Mouse (Mus musculus) urinary bladder, postnatal 14 days (tissue): Measurements from ENCODE around the gene Garnl3.
"Not testable (repeated sequence)": the region's sequence is repeated elsewhere in the genome, so short reads cannot be mapped to it uniquely, and the experiment has no call there.

Experiments used
- DNase-seq: peaks from one replicate; pipeline ENCODE4 v3.0.0; 2021; ENCODE audit warnings: low spot score

Garnl3 gene

GRCm38 (mm10) chr2:33154751-33155372 lies 23.4 kb upstream of the Garnl3 start:
- DNase-seq: peak; percentile 75

- no peak for DNase-seq
Observed at GRCm38 (mm10) chr2:33146994-33147393, 15.5 kb upstream of the Garnl3 start.

GRCm38 (mm10) chr2:33143292-33143691 lies 11.8 kb upstream of the Garnl3 start:
- no peak for DNase-seq

DNA sequence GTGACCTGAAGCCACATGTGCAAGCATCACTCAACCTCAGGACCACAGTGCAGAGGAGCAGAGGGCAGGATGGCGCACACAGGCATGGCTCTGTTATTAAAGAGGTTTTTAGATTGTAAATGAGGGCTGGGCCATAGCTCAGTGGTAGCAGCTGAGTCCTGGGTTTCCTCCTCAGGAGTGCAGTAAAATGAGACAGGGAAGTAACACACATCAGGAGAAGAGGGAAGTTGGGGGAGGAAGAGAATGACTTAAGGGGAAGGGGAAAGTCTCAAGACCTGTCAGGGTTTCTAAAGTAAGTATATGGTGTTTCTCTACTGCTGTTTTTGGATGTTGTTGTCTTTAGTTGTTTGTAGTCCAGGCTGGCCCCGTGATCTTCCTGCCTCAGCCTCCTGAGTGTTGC lies 7.0 kb upstream of the Garnl3 start:
- no peak for DNase-seq

DNA sequence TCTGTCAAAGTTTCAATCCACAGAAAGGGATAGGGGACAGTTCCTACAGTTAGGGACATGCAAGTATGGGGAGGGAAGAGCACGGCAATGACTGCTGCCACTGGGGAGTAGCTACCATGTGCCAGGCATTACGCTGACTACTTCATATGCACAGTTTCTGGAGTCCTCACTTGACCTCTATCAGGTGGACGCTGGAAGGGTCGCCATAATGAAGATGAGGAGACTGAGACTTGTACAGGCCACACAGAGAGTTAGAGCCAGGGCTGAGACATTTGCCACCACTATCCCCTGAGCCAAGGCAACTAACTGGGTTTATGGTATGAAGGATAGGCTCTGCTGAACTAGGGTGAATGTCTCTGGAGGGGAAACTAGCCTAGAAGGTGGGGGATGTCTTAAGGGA lies 6.3 kb upstream of the Garnl3 start:
- DNase-seq: no peak

- DNase-seq: no peak
Observed at GRCm38 (mm10) chr2:33137244-33137643, 5.8 kb upstream of the Garnl3 start.

GRCm38 (mm10) chr2:33136366-33136765 lies 4.9 kb upstream of the Garnl3 start:
- DNase-seq: no peak

- no peak for DNase-seq
Observed at GRCm38 (mm10) chr2:33134766-33135490, 3.5 kb upstream of the Garnl3 start.

- no peak for DNase-seq
Observed at GRCm38 (mm10) chr2:33132306-33132705, 852 bp upstream of the Garnl3 start.

DNA sequence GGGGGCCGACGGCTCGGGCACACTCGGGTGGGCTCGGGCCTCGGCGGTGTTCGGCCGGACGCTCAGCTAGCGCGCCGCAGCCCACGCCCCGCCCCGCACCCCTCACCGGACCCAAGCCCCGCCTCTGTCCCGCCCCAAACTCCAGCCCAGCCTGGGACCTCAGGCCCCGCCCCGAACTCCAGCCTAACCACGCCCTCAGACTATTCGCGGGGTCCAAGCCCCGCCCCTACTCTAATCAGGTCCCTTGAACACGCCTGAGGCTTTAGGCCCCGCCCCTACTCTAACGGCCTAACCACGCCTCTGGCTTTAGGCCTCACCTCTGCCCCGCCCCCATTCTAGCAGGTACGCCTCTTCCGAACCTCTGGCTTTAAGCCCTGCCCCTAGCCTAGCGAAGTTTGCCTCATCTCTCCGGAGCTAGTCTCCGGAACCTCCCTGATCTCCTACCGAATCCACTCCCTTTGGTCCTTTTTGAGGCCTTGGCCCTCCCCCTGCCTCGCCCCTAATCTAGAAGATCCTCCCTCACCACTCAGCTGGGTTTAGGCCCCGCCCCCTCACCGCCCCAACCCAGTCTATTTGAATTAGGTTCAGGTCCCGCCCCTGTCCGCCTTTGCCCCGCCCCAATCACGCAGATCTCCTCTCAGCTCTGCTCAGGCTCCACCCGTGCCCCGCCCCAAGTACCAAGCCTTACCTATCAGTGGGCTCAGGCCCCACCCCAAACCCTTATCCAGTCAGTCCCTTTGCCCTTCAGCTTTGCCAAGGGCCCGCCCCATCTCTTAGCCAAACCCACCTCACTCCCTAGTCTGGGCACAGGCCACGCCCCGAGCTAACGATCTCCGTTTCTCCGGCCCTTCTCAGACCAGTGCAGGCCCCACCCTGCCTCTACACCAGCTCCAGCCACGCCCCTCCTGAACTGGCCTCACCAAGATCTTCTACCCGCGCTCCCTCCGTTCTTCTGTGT lies 649 bp downstream of the Garnl3 start:
- peak; percentile 99 for DNase-seq

DNA sequence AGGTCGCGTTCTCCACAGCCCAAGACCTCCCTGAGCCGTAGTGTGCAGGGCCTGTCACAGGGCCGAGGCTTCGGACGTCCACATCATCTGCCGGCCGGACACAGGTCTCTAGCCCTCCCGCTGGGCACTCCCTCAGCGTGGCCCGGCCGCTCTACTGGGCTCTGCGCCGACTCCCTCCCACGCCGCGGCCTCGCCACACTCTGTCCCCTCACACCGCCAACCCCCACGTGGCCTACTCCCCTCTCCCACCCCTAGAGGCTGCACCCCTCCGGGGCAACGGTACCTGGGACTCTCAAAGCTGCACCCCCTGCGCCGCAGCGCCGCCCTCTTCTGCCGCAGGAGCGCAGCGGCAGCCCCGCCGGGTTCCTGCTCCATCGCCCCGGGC lies 1.3 kb downstream of the Garnl3 start:
- no peak for DNase-seq

- peak; percentile 20 for DNase-seq
Observed at GRCm38 (mm10) chr2:33129696-33130095, 1.8 kb downstream of the Garnl3 start.

DNA sequence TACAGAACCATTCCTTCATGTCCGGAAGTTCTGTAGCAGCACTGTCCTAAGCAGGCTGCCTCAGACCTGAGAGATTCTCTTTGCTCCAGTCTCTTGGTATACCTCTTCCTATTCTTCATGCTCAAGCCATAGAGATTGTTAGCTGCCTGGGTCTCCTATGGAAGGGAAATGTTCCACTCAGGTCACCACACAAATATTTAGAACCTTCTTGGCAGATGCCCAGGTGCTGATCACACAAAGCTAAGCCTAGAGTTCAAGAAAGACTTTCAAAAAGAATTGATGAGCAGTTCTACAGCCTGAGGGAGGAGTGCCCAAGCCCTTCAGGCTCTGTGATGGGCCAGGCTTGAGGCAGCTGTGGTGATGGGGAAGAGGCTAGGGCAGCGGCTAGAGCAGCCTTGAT lies 2.4 kb downstream of the Garnl3 start:
- DNase-seq: no peak

- no peak for DNase-seq
Observed at GRCm38 (mm10) chr2:33127271-33127670, 4.2 kb downstream of the Garnl3 start.

DNA sequence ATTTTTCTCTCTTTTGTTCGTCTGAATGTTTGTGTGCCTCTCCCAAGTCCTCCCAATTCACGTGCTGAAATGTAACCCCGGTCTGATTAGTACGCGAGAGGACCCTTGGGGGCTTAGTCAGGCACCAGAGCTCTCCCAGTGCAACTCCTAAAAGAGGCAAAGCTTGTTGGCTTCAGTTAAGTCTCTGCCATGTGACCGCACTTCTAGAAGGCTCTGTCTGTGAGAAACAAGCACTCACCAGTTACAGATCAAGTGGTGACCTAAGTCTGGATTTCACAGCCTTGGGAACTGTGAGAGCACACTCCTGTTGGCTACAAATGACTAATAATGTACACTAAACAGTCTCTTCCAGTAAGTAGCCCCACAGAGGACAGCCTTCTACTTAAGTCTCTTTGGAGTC lies 8.6 kb downstream of the Garnl3 start:
- no peak for DNase-seq

DNA sequence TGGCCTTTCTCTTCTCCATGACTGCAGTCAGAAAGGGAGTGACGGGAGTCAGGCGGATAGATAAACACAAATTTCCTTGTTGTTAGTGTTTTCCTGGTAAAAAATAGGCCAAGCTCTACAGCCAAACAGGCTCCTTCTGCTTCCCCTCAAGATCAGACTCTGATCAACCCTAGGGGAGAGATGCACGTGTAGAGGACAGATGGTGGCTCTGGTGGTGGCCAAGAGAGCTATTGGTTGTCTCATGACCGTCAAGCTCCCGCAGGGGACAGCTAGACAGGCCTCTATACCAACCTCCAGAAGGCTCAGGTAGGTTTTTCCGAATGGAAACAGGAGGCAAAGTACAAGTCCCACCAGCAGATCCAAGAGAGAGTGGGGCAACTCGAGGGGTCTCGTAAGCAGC lies 30.9 kb downstream of the Garnl3 start:
- no peak for DNase-seq

GRCm38 (mm10) chr2:33097326-33097725 lies 34.1 kb downstream of the Garnl3 start:
- DNase-seq: not testable (repeated sequence)

- no peak for DNase-seq
Observed at GRCm38 (mm10) chr2:33095221-33095671, 36.2 kb downstream of the Garnl3 start.

- DNase-seq: no peak
Observed at GRCm38 (mm10) chr2:33090620-33091520, 40.6 kb downstream of the Garnl3 start.

GRCm38 (mm10) chr2:33090033-33090400 lies 41.4 kb downstream of the Garnl3 start:
- not testable (repeated sequence) for DNase-seq

DNA sequence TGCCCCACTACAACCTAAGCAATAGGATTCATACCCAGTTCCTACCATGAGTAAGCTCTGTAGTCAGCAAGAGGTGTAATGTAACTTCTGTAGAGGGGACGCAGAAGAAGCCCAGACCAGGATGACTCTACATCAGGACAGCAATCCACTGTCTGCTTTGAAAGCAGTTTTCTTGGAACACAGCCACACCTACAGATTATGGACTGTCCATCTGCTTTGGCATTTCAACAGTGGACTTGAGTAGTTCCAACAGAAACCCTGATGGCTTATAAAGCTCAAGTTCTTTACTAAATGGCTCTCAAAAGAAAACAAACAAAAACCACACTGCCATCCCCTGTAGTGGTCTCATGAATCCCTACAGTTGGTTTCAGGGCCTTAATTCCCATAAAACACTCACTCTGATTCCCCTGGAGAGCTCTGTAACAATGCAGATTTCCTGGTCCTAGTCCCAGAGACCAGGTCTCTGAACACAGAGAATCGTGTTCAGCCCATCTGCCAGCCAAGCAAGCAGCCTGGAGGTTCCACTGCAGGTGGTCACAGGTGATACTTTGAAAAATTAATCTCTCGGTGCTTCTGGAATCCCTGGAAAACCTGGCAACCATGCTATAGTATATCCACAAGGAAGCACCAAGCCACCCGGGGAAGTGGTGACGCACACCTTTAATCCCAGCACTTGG lies 42.0 kb downstream of the Garnl3 start:
- no peak for DNase-seq
